Mouse (Mus musculus) telencephalon, adult 2 months (tissue): ENCODE results near the gene Siae.

Source experiments
- DNase-seq: peaks from one replicate; pipeline ENCODE4 v3.0.0-alpha.2; 2011; ENCODE audit warnings: low read depth, low spot score

The Siae gene

DNA sequence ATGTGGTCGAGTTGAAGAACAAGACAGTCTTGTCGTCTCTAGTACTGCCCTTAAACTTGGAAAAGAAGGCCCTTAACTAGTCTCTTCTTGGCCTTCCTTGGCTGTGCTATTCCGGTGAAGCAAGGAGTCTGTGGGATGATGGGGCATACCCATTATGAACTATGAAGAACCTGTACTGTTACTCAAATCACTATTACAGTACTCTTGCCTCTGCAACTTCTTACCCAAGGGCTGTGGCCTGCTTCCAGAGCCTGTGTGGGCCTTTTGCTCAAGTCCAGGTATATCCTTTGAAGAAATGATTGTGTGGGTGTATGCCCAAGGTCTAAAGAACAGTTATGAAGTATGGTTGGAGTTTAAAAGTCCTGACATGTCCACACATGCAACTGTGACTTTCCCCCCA is 114.8 kb downstream of the Siae start:
- no peak for DNase-seq

GRCm38 (mm10) chr9:37675287-37675686 is 119.8 kb downstream of the Siae start:
- peak; percentile 78 for DNase-seq

DNA sequence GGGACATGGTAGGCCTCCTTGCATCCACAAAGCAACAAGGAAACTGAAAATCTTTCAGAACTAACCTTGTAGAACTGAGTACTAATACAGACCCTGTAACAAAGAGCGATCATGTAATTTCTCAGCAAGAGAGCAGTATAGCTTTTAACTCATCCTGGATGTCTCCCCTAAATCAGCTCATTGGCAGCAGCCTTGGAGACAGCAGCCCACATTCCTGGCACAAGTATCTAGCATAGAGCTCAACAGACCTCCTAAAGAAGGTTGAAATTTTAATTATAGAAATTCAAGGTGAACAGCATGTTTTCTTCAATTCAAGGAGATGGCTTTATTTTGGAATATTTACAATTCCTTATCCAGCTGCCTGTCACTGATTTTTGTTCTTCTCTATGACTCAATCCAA is 125.6 kb downstream of the Siae start:
- DNase-seq, result peak; percentile 50

DNA sequence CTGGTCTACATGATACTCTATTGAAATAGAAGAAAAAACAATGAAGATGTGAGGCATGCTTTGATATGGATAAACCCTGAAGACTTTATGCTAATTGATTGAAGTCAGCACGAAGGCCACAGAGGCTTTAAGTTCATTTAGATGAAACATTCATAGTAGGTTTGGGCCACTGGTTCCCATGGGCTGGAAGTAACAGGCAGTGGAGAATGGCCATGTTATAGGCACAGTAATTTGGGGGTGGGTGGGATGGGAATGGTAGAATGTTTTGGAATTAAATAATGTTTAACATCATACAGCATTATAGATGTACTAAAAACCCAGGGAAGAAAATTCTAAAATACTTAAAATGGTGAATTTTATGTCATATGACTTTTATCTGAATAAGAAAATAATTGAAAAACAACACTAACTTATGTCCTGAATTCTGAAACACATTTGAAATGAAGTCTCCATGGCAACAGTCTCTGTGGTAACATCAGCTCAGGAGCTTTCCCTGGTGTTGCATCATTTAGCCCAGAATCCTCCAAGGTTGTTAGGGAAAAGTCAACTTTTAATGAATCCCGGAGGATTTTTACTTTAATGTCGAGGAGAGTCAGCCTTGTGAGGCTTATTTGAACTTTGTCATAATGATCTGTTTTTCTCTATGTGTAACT is 131.9 kb downstream of the Siae start:
- peak; percentile 74 for DNase-seq

DNA sequence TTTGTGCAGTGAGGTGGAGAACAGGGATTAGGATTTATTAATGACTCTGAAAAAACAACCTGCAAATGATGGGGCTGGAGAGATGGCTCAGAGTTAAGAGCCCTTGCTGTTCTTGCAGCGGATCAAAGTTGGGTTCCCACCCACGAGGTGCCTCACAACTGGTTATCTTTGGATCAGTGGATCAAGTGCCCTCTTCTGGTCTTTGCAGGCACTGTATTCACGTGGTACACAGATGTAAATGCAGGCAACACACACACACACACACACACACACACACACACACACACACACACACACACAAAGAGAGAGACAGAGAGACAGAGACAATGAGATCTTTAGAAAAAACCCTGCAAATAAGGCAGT is 132.4 kb downstream of the Siae start:
- DNase-seq, result no peak

DNA sequence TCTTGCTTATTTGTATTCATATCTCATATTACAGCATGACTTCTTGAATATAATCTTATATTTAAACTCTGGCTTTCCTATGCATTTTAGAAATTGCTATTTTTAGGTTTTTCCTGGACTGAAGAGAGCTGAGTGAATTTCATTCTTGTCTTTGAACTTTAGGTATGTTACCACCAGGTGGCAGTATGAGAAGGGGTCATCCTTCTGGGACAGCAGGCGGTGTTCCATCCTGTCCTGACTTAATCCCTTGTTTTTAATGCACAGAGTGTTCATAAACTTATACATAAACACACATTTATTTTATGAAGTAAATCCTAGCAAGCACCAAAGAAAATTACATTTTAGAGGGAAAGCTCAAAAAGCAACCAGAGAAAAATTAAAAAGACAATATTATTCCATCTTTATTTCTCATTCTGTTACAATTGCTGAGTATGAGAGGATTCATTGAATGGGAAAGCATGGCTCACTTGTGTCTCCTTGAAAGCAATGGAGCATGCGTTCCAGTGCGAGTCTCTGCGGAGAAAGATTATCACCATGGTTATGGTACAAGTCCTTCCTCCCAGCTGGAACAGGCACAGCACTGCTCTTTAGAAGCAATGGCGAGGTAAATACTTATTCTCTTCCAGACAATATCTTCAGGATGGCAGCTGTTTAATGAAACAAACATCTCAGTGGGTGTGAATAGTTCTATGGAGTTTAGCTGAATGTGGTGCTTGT is 134.6 kb downstream of the Siae start:
- DNase-seq, result no peak
